Mouse (Mus musculus): ENCODE results near the gene Slf2.

The Slf2 gene

DNA sequence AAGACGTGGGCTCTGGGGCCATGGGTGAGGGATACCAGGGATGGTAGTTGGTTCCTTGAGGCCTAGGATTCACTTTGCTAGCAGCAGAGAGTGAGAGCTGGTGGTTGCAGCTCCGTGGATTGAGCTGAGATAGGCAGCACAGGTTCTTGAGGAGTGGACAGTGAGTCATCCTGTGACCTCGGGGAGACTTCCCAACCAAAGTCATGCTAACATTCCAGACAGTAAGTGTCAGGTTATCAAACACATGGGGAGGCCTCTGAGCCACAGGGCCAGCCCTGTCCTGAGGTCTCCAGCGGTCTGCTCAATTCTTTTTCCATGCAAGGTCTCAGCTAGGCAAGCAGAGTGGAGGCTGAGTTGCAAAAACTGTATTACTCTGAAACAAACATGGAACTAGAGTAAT lies 79.7 kb downstream of the Slf2 start:
- no peak for DNase-seq (ENCODE audit: low read depth, low spot score)

DNA sequence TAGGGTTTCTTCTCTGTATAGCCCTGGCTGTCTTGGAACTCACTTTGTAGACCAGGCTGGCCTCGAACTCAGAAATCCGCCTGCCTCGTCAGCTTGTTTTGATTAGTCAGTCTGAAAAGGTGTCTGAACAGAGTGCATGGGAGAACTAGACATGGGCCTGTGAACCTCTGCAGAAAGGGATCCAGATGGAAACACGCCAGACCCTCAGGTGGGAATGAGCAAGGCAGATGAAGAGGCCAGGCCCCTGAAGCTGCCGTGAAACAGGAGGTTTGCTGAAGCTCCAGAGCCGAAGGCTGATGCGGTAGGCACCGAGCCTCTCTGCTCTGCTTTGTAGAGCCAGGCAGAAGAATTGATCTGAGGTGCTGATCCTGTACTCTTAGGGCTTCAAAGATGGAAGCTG lies 81.3 kb downstream of the Slf2 start:
- DNase-seq (ENCODE audit: low read depth, low spot score): no peak

DNA sequence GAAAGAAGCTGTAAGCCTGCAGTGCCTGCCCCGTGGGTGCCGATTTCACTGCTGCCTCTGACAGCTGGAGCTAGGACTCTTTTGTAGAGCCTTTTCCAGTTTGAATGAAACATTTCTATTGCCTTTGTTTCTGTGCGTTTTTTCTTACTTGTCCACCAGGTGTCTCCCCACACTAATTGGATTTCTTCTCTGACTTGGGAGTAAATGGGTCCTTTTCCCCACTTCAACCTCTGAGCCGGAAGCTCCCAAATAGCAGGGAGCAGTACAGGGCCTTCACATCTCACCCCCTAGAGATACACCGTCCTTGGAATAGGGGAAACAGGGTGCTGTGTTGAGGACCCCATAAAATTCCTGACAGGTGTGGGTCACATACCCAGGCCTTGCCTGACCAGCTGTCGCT lies 81.7 kb downstream of the Slf2 start:
- peak; percentile 59 for DNase-seq (ENCODE audit: low read depth, low spot score)

DNA sequence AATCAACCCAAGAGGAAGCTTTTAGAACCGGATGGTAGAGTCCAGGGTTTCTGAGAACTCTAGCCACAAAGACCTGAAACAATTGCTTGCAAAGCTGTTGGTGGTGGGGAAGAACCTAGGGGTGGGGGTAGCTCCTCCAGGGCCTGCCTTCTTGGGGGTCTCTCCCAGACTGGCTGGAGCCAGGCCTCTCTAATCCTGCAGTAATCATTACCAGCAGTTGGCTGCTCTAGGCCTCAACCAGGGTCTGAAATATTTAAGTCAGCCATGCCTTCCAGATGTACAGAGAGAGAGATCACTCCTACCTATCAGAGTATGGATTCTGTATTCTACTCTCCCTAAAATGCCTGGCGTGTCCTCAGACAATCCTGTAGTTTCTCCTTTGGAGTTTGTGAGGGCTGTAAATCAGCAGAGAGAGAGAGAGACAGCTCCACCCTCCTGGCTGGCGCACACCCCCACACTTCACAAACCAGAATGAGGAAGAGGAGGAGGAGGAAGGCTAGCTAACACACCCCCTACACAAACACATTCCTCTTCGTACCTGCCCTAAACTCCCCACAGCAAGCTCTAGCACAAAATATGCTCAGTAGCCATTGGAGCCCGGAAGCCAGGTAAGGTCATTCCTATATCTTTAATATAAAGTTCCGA lies 82.8 kb downstream of the Slf2 start:
- DNase-seq (ENCODE audit: low read depth, low spot score): no peak

DNA sequence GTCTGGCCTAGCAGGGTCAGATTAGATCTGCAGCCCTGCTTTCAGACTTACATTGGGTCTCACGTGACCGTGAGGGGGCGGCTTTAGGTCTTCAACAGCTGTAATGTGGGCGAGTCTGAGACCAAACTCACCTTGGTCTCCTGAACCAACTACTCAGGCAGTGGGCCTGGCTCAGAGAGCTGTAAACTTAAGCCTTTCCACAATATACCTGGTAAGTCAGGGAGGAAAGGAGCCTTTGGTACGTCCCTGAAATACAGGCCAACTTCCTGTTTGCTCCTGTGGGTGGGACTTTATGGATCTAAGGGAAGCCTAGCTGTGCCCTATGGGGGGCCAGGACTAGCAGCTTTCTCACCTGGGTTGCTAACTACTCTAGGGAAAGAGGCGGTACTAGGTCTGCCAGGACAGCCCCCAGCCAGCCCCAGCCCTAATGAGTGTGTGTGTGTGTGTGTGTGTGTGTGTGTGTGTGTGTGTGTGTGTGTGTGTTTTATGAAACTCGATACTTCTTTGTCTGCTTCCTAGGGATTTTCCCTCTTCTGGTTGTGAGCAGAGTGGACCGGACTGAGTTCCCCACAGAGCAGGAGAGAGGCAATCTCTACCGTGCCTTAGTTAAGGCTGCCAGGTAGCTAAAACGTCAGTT lies 83.5 kb downstream of the Slf2 start, which contains the start of gene Lzts2:
Lzts2 (plus strand) TSS at position 80 of the 637 bp plus-strand sequence.
- peak; percentile 51 for DNase-seq (ENCODE audit: low read depth, low spot score)

DNA sequence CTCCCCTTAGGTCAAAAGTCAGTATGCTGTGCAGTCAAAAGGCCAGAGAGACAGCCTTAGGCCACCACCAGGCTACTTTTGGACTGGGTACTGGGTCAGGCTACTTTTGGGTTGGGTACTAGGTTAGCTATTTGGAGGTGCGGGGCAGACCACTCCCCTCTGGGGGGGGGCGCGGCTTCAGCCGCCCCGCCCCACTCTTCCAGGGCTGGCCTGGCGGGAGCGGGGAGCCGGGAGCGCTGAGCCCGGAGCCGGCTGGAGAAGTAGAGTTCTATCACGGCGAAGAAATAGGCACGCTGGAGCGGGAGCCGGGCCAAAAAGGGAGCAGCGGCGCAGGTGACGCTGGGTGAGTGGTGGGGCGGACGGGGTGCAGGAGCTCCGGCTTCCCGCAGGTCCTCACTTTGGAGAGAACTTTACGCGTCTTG lies 84.0 kb downstream of the Slf2 start:
- peak; percentile 49 for DNase-seq (ENCODE audit: low read depth, low spot score)

DNA sequence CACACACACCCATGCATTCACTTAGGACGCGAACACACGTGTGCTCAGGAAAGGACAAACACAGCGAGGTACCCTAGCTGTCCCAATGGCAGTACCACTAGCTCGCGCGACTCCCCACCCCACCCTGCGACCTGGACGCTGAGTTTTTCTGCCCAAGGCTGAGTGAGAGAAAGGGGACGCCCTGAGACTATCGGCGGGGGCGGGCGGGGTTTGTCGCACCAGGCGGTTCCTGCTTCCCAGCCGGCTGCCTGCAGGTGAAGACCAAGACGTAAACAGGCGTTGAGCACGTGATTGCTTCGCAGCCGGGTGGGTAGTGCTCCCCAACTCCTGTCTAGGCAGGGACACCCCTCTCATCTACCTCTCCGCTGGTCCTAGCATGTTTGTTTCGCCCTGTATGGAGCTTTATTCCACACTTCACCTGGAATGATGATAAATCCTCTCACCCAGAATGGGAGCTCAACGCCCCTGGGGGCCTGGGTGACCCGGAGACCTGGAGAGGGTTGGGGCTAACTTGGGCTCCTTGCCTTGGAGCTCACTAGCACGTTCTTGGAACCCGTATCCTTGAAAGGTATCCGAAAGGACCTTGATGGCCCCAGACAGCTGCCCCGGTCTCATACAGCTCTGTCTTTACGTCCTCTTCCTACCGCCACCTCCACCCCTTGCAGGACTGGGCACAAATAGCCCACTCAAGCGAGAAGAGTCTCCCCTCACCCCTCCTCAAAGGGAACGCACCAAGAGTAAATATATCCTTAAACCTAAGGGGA lies 84.7 kb downstream of the Slf2 start:
- DNase-seq (ENCODE audit: low read depth, low spot score): peak; percentile 81

DNA sequence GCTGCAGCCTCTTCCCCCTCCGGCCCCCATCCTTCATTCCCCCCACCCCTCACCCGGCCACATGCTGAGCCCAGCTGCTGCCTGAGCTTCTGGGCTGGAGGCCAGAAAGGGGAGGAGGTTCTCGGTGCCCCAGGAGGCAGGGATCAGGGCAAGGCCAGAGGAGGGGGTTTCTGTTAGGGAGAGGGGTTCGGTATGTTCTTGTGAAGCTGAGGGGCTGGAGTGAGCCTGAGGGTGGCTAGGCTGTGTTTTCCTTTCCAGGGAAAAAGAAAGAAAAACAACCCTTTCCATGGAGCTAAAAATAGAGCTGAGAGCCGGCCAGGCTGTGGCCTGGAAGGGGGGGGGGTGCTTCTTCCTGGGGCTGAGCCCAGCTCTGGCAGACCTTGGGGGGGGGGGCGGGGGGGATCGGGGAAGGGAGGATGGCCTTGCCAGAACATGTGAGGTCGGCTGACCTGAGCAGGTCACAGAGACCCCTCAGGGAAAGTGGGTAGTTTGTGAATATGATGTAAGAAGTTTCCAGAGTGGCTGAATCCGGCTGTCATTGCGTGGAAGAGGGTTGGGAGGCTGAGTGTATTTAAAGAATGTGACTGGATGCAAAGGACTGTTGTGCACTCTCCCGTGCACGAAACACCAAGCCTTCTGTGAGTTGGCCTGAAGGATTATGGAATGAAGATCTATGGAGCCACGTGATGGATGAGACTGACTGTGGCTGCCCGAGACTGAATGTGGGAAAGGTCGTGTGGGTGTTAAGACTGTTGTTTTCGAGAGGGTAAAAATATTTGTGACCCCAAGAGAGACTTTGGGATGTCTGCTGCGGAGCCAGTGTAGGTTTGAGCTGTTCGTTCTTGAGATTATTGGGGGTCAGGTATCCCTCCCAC lies 85.6 kb downstream of the Slf2 start:
- peak; percentile 37 for DNase-seq (ENCODE audit: low read depth, low spot score)

DNA sequence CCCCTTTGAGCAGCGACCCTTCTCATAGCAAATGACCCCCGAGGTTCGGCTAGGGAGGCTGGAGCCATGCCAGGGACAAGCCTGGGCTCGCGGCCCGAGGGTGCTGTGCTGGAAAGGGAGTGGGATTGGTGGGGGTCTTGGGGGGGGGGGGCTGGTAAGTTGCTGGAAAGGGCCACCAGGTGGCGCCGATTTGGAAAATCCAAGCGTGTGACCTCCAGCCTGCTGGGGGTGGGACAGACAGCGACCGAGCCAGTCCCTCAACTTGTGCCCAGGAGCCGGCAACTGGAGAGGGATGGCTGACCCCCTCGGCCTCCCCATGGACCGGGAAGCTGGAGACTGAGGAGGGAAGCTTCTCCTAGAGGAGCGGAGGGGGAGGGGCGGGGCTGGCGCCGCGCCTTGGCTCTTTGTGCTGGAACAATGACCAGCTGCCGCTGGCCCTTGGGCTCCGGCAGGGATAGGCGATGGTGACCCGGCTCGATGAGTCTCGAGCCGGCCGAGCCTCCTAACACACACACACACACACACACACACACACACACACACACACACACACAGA lies 86.3 kb downstream of the Slf2 start:
- peak; percentile 60 for DNase-seq (ENCODE audit: low read depth, low spot score)

DNA sequence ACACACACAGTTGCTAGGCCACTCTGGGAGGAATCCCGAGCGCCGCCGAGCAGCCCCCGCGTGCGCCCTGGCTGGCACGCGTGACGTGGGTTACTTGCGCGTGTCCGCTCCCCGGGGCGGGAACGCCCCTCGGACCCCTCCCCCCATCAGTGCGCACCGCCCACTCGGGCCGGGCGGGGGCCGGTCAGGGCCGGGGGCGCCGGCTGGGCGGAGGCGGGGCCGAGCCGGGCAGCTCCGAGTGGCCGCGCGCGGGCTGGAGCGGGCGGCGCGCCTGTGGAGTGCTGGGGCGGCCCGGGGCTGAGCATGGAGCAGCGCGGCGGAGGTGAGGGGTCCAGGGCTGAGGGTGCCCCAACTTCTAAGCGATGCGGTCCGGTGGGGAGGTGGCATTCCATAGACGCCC lies 87.0 kb downstream of the Slf2 start:
- DNase-seq (ENCODE audit: low read depth, low spot score): peak; percentile 65

DNA sequence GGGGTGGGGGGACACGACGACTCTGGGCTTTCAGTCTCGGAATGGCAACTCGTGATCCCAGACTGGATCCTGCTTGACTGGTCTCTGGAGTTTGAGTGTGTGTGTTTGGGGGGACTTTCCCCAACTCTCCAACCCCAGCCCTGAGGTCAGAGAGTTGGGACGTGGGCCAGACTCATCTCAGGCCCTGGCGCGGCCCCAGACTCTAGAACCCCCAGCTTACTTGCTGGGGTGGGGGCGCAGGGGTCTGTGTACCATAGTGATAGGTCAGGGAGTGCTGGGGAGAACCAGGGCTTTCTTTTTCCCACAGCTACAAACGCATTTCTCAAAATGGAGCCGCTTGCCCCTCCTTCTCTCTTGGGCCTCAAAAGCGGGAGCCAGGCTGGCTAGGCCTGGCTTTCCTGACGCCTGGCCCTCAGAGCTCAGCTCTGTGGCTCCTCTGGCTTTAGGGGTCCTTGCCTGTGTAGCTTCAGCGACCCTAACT lies 87.4 kb downstream of the Slf2 start:
- no peak for DNase-seq (ENCODE audit: low read depth, low spot score)

DNA sequence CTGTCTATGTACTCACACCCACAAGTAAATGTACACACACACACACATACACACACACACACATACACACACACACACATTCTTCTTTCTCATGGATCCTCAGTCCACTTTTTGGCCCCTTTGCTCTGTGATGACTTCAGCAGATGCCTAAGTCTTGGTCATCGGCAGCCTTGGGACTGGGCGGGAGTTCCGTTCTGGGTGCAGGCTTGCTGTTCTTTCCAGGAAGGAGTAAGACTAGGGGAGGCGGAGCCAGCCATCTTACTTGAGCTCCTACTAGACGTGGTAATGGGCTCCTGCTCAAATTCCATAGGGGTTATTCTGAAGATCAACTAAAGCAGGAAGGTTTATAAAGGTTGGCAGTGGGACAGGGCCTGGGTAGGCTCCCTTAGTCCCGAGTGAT lies 89.4 kb downstream of the Slf2 start:
- no peak for DNase-seq (ENCODE audit: low read depth, low spot score)

DNA sequence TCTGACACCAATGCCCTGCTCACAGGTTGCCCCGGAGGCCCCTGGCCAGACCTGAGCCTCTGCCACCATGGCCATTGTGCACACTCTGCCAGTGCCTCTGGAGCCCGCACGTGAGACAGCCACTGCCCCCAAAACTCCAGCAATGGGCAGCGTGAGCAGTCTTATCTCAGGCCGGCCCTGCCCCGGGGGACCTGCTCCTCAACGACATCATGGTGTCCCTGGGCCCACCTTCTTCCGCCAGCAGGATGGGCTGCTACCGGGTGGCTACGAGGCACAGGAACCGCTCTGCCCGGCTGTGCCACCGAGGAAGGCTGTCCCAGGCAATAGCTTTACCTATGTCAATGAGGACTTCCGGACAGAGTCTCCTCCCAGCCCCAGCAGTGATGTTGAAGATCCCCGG lies 90.4 kb downstream of the Slf2 start:
- no peak for DNase-seq (ENCODE audit: low read depth, low spot score)

DNA sequence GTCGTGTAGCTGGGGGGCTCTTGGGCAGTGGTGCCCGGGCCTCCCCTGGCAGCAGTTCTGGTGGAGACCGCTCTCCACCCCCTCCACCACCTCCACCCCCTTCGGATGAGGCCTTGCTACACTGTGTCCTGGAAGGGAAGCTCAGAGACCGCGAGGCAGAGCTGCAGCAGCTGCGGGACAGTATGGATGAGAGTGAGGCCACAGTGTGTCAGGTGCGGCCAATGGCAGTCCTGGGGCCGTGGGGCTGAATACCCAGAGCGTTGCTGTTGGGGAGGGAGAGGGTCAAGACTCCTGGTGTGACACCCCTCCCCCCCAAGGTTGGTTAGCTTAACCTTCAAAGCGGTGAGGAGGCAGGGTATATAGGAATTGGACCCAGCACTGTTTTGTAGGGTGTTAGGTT lies 93.0 kb downstream of the Slf2 start:
- no peak for DNase-seq (ENCODE audit: low read depth, low spot score)

DNA sequence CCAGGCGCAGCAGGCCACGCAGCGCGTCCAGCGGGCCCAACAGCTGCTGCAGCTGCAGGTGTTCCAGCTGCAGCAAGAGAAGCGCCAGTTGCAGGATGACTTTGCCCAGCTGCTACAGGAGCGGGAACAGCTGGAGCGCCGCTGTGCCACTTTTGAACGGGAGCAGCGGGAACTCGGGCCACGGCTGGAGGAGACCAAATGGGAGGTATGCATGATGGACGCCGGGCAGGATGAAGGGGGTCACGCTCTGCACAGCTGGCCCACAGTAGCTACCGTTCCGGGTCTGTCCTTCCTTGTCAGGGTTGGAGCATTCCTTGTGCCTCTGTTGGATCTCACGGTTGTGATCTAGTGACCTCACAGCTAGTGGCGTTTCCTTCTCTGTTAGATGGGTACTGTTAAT lies 93.8 kb downstream of the Slf2 start:
- DNase-seq (ENCODE audit: low read depth, low spot score): no peak

DNA sequence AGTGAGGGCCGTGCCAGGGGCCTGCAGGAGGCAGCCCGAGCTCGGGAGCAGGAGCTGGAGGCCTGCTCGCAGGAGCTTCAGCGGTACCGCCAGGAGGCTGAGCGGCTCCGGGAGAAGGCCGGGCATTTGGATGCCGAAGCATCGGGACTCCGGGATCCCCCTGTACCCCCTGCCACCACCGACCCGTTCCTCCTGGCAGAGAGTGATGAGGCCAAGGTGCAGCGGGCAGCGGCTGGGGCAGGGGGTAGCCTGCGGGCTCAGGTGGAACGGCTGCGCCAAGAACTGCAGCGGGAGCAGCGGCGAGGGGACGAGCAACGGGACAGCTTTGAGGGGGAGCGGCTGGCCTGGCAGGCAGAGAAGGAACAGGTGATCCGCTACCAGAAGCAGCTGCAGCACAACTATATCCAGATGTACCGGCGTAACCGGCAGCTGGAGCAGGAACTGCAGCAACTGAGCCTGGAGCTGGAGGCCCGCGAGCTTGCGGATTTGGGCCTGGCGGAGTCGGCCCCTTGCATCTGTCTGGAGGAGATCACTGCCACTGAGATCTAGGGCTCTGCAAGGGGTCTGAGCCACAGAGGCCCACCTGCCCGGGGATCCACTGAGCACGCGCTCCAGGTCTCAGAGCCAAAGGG lies 95.1 kb downstream of the Slf2 start:
- no peak for DNase-seq (ENCODE audit: low read depth, low spot score)

DNA sequence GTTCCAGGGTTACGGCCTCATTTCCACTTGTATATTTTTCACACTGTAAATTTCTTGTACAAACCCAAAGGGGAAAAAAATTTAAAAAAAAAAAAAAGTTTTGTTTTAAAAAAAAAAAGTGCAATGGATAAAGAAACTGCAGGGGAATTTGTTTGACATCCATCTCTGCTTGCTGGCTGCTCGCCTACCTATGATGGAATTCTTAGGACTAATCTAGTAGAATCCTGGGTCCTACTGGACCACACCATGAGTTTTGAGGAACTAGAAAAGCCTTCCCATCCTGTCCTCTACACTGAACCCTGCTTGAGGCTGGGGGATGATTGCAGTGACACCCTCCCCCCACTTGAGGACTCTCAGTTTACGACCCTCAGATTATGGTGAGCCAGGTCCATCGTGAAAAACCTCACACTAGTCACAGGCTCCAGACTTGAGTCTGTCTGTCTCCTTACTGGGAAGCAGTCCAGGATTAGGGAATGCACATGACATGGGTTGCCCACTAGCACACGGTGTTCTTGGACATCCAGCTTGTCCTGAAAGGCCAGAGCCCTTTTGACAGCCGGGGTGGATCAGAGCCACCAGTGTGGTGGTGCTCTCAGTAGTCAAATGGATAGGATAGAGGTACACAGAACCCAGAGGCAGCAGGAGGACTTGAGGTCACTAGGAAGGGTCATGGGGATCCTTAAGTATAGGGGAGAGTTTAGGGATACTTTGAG lies 96.2 kb downstream of the Slf2 start:
- no peak for DNase-seq (ENCODE audit: low read depth, low spot score)

DNA sequence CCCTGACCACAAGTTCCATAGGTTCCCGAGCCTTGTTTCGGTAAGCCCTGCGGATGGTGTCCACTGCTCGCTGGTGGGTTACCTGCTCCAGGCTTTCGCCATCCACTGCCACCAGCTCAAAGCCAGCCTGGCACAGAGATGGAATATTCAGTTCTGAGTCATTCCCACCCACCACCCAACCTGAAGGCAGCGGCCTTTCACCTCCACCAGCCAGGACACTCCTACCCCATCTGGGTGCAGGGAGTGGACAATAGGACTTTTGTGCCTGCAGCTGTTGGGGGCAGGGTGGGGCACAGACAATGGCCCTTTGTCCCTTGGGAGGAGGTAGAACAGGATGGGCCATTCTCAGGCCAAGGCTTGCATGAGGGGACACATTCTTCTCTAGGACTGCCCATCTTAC lies 96.9 kb downstream of the Slf2 start:
- DNase-seq (ENCODE audit: low read depth, low spot score): no peak

DNA sequence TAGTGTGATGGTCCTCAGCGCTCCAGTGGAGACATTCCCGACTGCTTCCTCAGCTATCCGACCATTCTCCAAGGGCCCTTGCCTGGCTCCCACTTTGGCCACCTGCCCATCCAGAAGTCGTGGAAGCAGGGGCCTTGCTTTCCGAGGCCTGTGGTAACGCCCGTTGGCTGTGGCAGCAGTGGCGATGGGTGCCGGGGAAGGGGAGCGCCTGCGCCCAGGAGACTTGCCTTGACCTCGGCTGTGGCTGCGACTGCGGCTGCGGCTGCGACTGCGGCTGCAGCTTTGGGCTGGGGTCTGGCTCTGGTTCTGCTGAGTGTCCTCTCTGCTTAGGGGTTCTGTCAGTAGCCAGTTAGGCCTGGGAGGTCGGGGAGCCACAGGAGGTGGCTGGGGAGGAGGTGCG lies 97.8 kb downstream of the Slf2 start:
- DNase-seq (ENCODE audit: low read depth, low spot score): no peak

DNA sequence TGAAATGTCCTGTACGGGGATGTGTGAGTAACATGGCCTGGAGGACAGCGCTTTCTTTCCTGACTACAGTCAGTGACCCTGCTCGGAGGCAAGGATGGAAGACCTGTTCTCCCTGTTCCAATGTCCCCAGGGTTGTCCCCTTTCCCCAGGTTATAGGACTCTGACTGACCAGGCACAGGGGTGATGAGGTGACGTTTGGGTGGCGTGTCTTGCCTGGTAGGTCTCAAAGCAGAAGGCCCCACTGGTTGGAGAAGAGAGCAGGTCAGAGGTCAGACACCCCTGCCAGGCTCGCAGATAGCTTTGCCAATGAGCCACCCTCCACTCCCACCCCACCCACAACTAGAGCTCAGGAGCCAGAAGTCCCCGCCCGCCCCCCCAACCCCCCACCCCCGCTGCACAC lies 98.6 kb downstream of the Slf2 start:
- DNase-seq (ENCODE audit: low read depth, low spot score): no peak

Data from CD4-positive, CD25-positive, alpha-beta regulatory T cell, adult 2 months (primary cell).